10 mouse cellular contexts compared by ENCODE assay signal in genomic region chr11:86950491-86950890, GRCm38 (mm10). TPM values are rescaled to one million over a fixed set of nuclear protein-coding genes. Genes with fewer than 3 reads are reported as not detected.
A peak's percentile ranks its signal among the peaks of the same experiment; 100 is the strongest.
DNase-seq lines count a peak whose midpoint lies in the region; ATAC-seq and TF ChIP-seq lines count a peak whose summit lies in the region.
"Had no signal": no experiment of that assay in that cellular context is flagged by ENCODE, and none has a peak within 500 bp of the region (broad histone marks: within the 10 kb centered on the region; RNA-seq: fewer than 3 reads in every experiment).

No protein-coding gene starts in this region.

- TF ChIP-seq CTCF in liver, adult 2 months (IDR thresholded peaks at IDR 0.05; ENCODE audit: low read depth, low read length): no peak

- no peak overlapping the region for H3K9ac ChIP-seq in liver, adult 2 months (ENCODE audit: low read depth, low read length)
- H3K9ac ChIP-seq in heart, embryonic 12.5 days: no peak overlapping the region
- H3K9ac ChIP-seq in limb, embryonic 14.5 days (ENCODE audit: low read depth, low read length, severe bottlenecking): no peak overlapping the region
- H3K9ac ChIP-seq: liver, embryonic 12.5 days had no signal

- peaks cover 27% of the 10 kb centered on the region for H3K4me1 ChIP-seq in liver, adult 2 months (ENCODE audit: control insufficient read depth, insufficient read depth, low read length)
- peaks cover 65% of the 10 kb centered on the region for H3K4me1 ChIP-seq in heart, embryonic 12.5 days (replicated peaks)
- peaks cover 6% of the 10 kb centered on the region for H3K4me1 ChIP-seq in limb, embryonic 14.5 days (ENCODE audit: control insufficient read depth, insufficient read depth, low read length)

- 75% methylated on average over 3 of the region's 3 CpGs for WGBS in liver, adult 2 months
- 46% methylated on average over 3 of the region's 3 CpGs for WGBS in heart, embryonic 12.5 days
- WGBS in limb, embryonic 14.5 days: 51% methylated on average over 3 of the region's 3 CpGs

- H3K27ac ChIP-seq in liver, adult 2 months (replicated peaks; ENCODE audit: insufficient read depth, low read depth, low read length): 0 out of 2 replicates have a peak overlapping the region, but pooled peaks have one; percentile 3
- H3K27ac ChIP-seq in heart, embryonic 12.5 days (ENCODE audit: poor library complexity, severe bottlenecking): peak overlapping the region; percentile 67
- H3K27ac ChIP-seq in limb, embryonic 14.5 days (replicated peaks; ENCODE audit: low read depth, low read length): peak overlapping the region; percentile 81
- H3K27ac ChIP-seq: liver, embryonic 12.5 days had no signal

- H3K9me3 ChIP-seq in heart, embryonic 12.5 days (replicated peaks): no peaks in the 10 kb centered on the region
- no peaks in the 10 kb centered on the region for H3K9me3 ChIP-seq in limb, embryonic 14.5 days (ENCODE audit: control insufficient read depth, low read length)
- H3K9me3 ChIP-seq: liver, embryonic 12.5 days had no signal

- no peaks in the 10 kb centered on the region for H3K27me3 ChIP-seq in liver, adult 2 months (ENCODE audit: control insufficient read depth, insufficient read depth, low read length)
- H3K27me3 ChIP-seq in heart, embryonic 12.5 days (replicated peaks): no peaks in the 10 kb centered on the region
- no peaks in the 10 kb centered on the region for H3K27me3 ChIP-seq in limb, embryonic 14.5 days (ENCODE audit: control insufficient read depth, insufficient read depth, low read length)
- H3K27me3 ChIP-seq: liver, embryonic 12.5 days had no signal

- no peak overlapping the region for H3K4me3 ChIP-seq in liver, adult 2 months (ENCODE audit: insufficient read depth, low read depth, low read length)
- no peak overlapping the region for H3K4me3 ChIP-seq in heart, embryonic 12.5 days
- no peak overlapping the region for H3K4me3 ChIP-seq in limb, embryonic 14.5 days (replicated peaks; ENCODE audit: low read length)
- H3K4me3 ChIP-seq: liver, embryonic 12.5 days; myocyte had no signal

- TF ChIP-seq POLR2A in liver, adult 2 months (IDR thresholded peaks at IDR 0.05; ENCODE audit: extremely low read depth, insufficient read depth, low read length): no peak
- no peak for TF ChIP-seq POLR2A in limb, embryonic 14.5 days (IDR thresholded peaks at IDR 0.05; ENCODE audit: borderline replicate concordance, extremely low read depth, insufficient read depth, insufficient read length)

- peaks cover 5% of the 10 kb centered on the region; the same call in 1 of the 2 replicates for H3K79me2 ChIP-seq in liver, adult 2 months (ENCODE audit: control insufficient read depth, insufficient read depth, low read length)

- H3K36me3 ChIP-seq in liver, adult 2 months (ENCODE audit: control insufficient read depth, insufficient read depth, low read length): no peaks in the 10 kb centered on the region; the same call in 1 of the 2 replicates
- peaks cover 36% of the 10 kb centered on the region for H3K36me3 ChIP-seq in heart, embryonic 12.5 days
- peaks cover 10% of the 10 kb centered on the region; the same call in 1 of the 2 replicates for H3K36me3 ChIP-seq in limb, embryonic 14.5 days (ENCODE audit: control insufficient read depth, insufficient read depth, low read length)
- H3K36me3 ChIP-seq: liver, embryonic 12.5 days had no signal

- ATAC-seq in heart, embryonic 12.5 days (ENCODE audit: insufficient number of reproducible peaks, low FRiP score): no peak
- no peak for ATAC-seq in limb, embryonic 14.5 days (ENCODE audit: low FRiP score, low read depth)
- ATAC-seq: liver, embryonic 12.5 days had no signal

- no peak overlapping the region for H3K4me2 ChIP-seq in heart, embryonic 12.5 days
- no peak overlapping the region for H3K4me2 ChIP-seq in limb, embryonic 14.5 days (replicated peaks; ENCODE audit: low read depth, low read length, severe bottlenecking)
- H3K4me2 ChIP-seq: liver, embryonic 12.5 days had no signal

- DNase-seq in liver, adult 2 months (ENCODE audit: extremely low read depth, low read depth, low spot score): no peak
- DNase-seq in liver (no peak), adipocyte (ENCODE audit: low spot score) (no peak)
- DNase-seq in gastrocnemius, postnatal 10 days: peak; percentile 31
- DNase-seq in limb, embryonic 14.5 days (ENCODE audit: low spot score): no peak
- DNase-seq in adrenal gland, adult 2 months: no peak
- DNase-seq: right cerebral cortex, postnatal 4 days had no signal

RNA-seq across cellular contexts. Expression of gene Ypel2, which starts 43.0 kb away (rescaled TPM):
- 6.2 and 9.7 TPM in 2 replicates for total RNA-seq in liver, adult 2 months (2014; rRNA removed)
- polyA plus RNA-seq in liver, adult 2 months (2012; rRNA removed): 5.1 and 6.6 TPM in 2 replicates
- total RNA-seq in gastrocnemius, postnatal 10 days (2021): 10 to 100 TPM in 1 of 2 experiments, 1 to 10 TPM in 1; 9.8 to 11.6 TPM
- 24.0 and 25.8 TPM in 2 replicates for polyA plus RNA-seq in heart, embryonic 12.5 days (2016; fragmentation: Nextera tagmentation; extraction: Ambion mirVana)
- 9.2 TPM in 2 replicates for polyA plus RNA-seq in limb, embryonic 14.5 days (2012; rRNA removed)
- 6.8 and 8.4 TPM in 2 replicates for polyA plus RNA-seq in limb, embryonic 14.5 days (2014; fragmentation: Nextera tagmentation; extraction: Ambion mirVana)
- 10 to 100 TPM; 21.6 to 32.2 TPM for total RNA-seq in adrenal gland, adult 2 months (2021)
- polyA plus RNA-seq in adrenal gland, adult 2 months (2012; rRNA removed): 13.1 and 16.2 TPM in 2 replicates

Comparison
In these comparisons a context has a peak if more than half of its experiments do, and no peak if none do; other contexts are left out.
1. H3K27ac ChIP-seq: peak in every context shown above with its lines; median percentile 81 in limb, embryonic 14.5 days; 67 in heart, embryonic 12.5 days; 3 in liver, adult 2 months.